Mouse (Mus musculus) olfactory bulb, adult 2 months (tissue): Measurements from ENCODE around the gene Nell1.

Source experiments
- CTCF ChIP-seq: fragments of 200-500 bp; IDR thresholded peaks from 2 replicates; pipeline ENCODE4 v1.5.1; 2012; ENCODE audit warnings: low read depth, mild to moderate bottlenecking, low read length, moderate library complexity; ENCODE audit not compliant: insufficient read depth
- POLR2A ChIP-seq: fragments of 200-500 bp; IDR thresholded peaks from 2 replicates; pipeline ENCODE4 v1.6.1; 2012; ENCODE audit warnings: mild to moderate bottlenecking, low read depth, low read length, moderate library complexity; ENCODE audit not compliant: insufficient read depth

GRCm38 (mm10) chr7:50551426-50551825, 576.8 kb downstream of the Nell1 start:
- no peak for TF ChIP-seq CTCF
- no peak for TF ChIP-seq POLR2A
